Mouse (Mus musculus) neural tube, embryonic 14.5 days (tissue): ENCODE data around the gene Hmgb1. TPM values are rescaled to one million over a fixed set of nuclear protein-coding genes. Genes with fewer than 3 reads are reported as not detected.

Experiments
- ATAC-seq: fragments of 200-750 bp; cut with Nextera tagmentation; 2 replicates; pipeline ENCODE4 v1.8.0; 2017; ENCODE audit warnings: low read depth, mild to moderate bottlenecking, moderate TSS enrichment, moderate library complexity
- H3K27ac ChIP-seq: fragments of 300-500 bp; sonication (generic); 2 replicates; pipeline ENCODE4 v1.5.1; 2014; ENCODE audit warnings: low read depth, mild to moderate bottlenecking, control low read depth, low read length, moderate library complexity, mixed read lengths
- H3K27me3 ChIP-seq: fragments of 300-500 bp; sonication (generic); 2 replicates; pipeline ENCODE4 v1.6.1; 2014; ENCODE audit warnings: low read length; ENCODE audit not compliant: control insufficient read depth, insufficient read depth
- H3K36me3 ChIP-seq: fragments of 300-500 bp; sonication (generic); 2 replicates; pipeline ENCODE4 v1.6.1; 2014; ENCODE audit warnings: low read length, mixed read lengths; ENCODE audit not compliant: control insufficient read depth, insufficient read depth
- H3K4me1 ChIP-seq: fragments of 300-500 bp; sonication (generic); 2 replicates; pipeline ENCODE4 v1.6.1; 2014; ENCODE audit warnings: low read length; ENCODE audit not compliant: control insufficient read depth, insufficient read depth
- H3K4me2 ChIP-seq: fragments of 300-500 bp; sonication (generic); 2 replicates; pipeline ENCODE4 v1.6.1; 2014; ENCODE audit warnings: mild to moderate bottlenecking, low read depth, low read length, control low read depth
- H3K4me3 ChIP-seq: fragments of 300-500 bp; sonication (generic); 2 replicates; pipeline ENCODE4 v1.5.1; 2014; ENCODE audit warnings: low read depth, low read length, control low read depth, mixed read lengths
- H3K9ac ChIP-seq: fragments of 300-500 bp; sonication (generic); replicated peaks from 2 replicates; pipeline ENCODE4 v1.6.1; 2014; ENCODE audit warnings: low read depth, mild to moderate bottlenecking, control low read depth, low read length, mixed read lengths
- H3K9me3 ChIP-seq: fragments of 300-500 bp; sonication (generic); 2 replicates; pipeline ENCODE4 v1.6.1; 2016; ENCODE audit warnings: low read length; ENCODE audit not compliant: control insufficient read depth
- WGBS: fragments of 180-500 bp; shearing (Covaris S2); extraction: QIAGEN DNeasy Blood & Tissue Kit; methylation state at CpG from one replicate; pipeline ENCODE4 v1.1.7; 2014; 5-methylcytosine and 5-hydroxymethylcytosine counted together
- polyA plus RNA-seq: library from polyadenylated mRNA; unstranded; fragments of >200 nt; fragmentation: Nextera tagmentation; extraction: Ambion mirVana; gene quantifications from 2 replicates; pipeline ENCODE4 v1.2.1, GENCODE M21; 2014

Gene Hmgb1
- polyA plus RNA-seq, 1 experiment from 2014 or later, result 766 TPM

DNA sequence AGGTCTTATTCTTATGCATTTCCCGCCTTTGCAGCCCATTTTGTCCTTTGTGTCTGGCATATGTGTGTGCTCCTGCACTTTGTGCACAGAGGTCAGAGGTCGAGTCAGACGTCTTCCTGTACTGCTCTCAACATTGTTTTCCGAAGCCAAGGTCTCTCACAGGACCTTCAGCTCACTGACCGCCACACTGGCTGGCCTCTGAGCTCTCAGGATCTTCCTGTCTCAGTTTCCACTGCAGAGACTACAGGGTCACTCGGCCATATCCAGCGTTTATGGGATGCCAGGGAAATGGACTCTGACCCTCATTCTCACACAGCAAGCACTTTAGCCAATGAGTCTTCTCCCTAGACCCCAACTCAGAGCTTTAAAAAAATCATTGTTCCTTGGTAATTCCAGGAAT lies 19.4 kb downstream of the Hmgb1 start:
- H3K4me1 ChIP-seq, result no peaks in the 10 kb centered on the region
- H3K36me3 ChIP-seq, result no peaks in the 10 kb centered on the region
- H3K27ac ChIP-seq, result no peak overlapping the region
- no peak for ATAC-seq
- no peaks in the 10 kb centered on the region for H3K9me3 ChIP-seq
- H3K9ac ChIP-seq, result no peak overlapping the region
- H3K4me2 ChIP-seq, result no peak overlapping the region
- no peak overlapping the region for H3K4me3 ChIP-seq
- no peaks in the 10 kb centered on the region for H3K27me3 ChIP-seq
- 51% methylated on average over 7 of the region's 7 CpGs for WGBS

DNA sequence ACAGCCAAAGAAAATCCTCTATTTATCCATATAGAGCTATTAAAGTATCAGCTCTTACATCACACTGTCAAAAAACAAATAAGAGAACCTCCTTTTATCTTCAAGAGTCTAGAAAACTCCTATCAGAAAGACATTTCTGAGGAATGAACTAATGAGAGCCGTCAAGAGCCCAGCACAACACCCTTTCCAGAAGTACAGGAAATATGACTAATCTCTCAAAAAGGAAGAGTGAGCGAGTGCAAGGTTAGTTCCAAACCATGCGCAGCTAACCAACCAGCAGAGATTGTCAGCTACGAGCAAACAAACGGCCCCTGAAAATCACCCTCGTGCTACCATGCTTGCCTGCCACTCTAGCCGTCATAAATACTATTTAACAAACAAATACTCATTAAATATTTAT lies 21.4 kb downstream of the Hmgb1 start:
- Histone ChIP-seq H3K4me1 (no peaks in the 10 kb centered on the region), H3K9me3 (no peaks in the 10 kb centered on the region), H3K27ac (no peak overlapping the region), H3K27me3 (no peaks in the 10 kb centered on the region), H3K36me3 (no peaks in the 10 kb centered on the region), H3K9ac (no peak overlapping the region), H3K4me3 (no peak overlapping the region), H3K4me2 (no peak overlapping the region)
- ATAC-seq, result no peak
- WGBS, result 68% methylated on average over 7 of the region's 7 CpGs

DNA sequence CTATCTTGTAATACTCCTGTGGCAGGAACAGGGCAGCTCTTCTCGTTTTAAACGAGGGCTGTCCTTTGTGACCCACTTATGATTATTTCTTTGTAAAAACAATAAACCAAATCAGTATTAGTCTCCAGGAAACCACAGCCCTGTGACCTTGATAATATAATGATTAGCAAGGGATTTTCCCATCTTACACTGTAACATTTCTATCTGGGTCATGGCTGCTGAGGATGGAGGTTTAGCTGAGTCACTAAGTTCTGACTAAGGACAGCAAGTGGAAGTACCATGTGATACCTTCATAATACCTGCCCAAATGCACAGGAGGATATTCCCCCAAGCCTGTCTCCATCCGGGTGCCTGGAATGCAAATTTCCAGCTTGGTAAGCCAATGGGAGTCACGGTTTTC lies 23.8 kb downstream of the Hmgb1 start:
- Histone ChIP-seq H3K9me3 (no peaks in the 10 kb centered on the region), H3K9ac (no peak overlapping the region), H3K4me2 (no peak overlapping the region), H3K27me3 (no peaks in the 10 kb centered on the region), H3K36me3 (no peaks in the 10 kb centered on the region), H3K4me1 (no peaks in the 10 kb centered on the region), H3K4me3 (no peak overlapping the region), H3K27ac (no peak overlapping the region)
- WGBS, result 82% methylated on average over 4 of the region's 4 CpGs
- ATAC-seq, result no peak

DNA sequence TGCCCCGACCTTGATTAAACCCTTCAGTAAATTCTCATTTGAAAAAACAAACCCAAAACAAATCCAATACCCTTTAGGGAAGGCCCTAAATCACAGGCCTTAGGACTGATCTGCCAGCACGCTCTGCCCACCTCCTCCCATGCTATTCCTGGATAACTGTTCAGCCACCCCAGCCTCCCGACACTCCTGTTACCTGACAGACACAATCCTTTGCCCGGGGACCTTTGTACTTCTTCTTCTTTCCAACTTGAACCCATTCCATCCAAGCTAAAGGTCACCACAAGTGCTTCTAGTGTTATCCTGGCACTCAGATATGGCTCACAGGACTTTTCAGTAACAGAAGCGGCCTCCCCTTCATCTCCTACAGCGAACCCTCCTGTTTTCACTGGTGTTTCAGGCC lies 25.3 kb downstream of the Hmgb1 start:
- H3K4me3 ChIP-seq, result no peak overlapping the region
- H3K4me2 ChIP-seq, result no peak overlapping the region
- 90% methylated on average over 6 of the region's 6 CpGs for WGBS
- H3K27me3 ChIP-seq, result no peaks in the 10 kb centered on the region
- H3K4me1 ChIP-seq, result no peaks in the 10 kb centered on the region
- no peaks in the 10 kb centered on the region for H3K36me3 ChIP-seq
- ATAC-seq, result no peak
- H3K27ac ChIP-seq, result no peak overlapping the region
- H3K9me3 ChIP-seq, result no peaks in the 10 kb centered on the region
- H3K9ac ChIP-seq, result no peak overlapping the region

DNA sequence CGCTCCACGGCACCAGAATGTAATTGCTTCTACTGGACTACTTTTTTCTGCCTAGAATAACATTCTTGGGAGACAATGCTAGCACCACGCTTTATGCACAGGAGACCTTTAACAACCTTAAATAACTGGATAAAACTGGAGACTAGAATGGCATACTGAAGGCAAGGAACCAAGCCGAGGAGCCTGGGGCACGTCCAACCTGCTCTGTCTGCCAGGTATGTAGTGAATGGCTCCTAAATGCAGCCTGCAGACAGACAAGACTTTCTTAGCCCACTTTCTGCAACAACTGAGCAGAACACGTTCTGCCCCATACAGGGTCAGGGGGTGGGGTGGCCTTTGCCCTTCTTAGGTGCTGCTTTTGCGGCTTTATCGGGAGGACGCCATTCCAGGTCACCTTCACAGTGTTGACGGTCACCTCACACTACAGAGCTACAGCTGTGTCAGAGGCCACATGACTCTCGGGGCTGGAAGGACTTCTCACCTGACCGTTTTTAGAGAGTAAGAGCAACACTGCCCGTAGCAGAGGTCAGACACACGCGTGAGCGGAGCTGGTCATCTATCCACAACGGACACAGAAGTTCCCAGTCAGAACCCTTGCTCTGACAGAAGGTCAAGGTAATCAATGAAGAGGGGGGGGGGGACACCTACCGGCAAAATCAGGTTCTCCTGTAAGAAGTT lies 27.3 kb downstream of the Hmgb1 start:
- H3K27ac ChIP-seq, result no peak overlapping the region
- H3K4me3 ChIP-seq, result no peak overlapping the region
- H3K27me3 ChIP-seq, result no peaks in the 10 kb centered on the region
- H3K4me1 ChIP-seq, result no peaks in the 10 kb centered on the region
- H3K9me3 ChIP-seq, result no peaks in the 10 kb centered on the region
- ATAC-seq, result no peak
- no peak overlapping the region for H3K9ac ChIP-seq
- H3K36me3 ChIP-seq, result no peaks in the 10 kb centered on the region
- 90% methylated on average over 18 of the region's 18 CpGs for WGBS
- H3K4me2 ChIP-seq, result no peak overlapping the region

DNA sequence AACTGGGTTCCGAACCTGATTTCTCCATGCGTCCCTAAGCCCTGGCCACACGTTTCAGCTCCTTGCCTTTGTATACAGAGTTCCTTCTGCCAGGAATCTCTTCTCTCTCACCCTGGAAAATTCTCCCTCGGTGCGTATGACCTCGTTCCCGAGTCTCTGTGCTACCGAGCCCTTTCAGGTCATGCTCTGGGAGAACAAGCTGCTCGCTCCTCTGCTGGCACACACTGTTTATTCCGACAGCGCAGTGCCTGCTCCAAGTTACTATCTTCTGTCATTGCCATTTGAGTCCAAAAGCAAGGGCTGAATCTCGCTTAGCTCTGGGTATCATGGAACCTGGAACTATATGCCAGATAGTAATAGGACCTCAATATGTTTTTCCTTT lies 31.5 kb downstream of the Hmgb1 start:
- Histone ChIP-seq H3K27ac (no peak overlapping the region), H3K36me3 (no peaks in the 10 kb centered on the region), H3K9ac (no peak overlapping the region), H3K27me3 (no peaks in the 10 kb centered on the region), H3K4me3 (no peak overlapping the region), H3K9me3 (no peaks in the 10 kb centered on the region), H3K4me1 (no peaks in the 10 kb centered on the region), H3K4me2 (no peak overlapping the region)
- 77% methylated on average over 12 of the region's 12 CpGs for WGBS
- ATAC-seq, result no peak

DNA sequence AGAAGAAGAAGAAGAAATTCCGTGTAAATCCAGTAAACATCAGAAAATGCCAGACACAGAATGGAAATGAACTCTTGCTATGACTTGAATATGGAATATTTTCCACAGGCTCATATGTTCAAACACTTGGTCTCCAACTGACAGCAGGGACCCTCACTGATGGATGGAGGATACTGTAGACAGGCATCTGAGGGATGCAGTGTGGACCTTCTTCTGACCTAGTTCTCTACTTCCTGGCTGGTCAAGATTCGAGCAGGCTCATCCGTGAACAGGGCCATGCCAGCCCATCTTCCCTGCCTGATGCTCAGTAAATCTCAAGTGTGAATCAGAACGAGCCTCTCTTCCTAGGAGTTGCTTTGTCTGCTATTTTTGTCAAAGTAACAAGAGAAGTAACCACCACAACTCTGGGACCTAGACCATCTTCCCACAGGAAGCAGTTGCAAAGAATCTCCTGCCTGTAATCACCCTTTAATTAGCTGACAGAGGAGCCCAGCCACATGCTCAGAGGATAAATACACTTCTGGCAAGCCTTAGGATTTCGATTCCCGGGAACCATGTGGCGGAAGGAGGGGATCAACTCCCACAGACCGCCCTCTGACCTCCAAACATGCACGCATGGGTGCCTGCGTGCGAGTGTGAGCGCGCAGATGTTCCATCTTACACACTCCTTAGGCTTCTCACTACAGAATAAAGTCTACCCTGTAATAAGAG lies 32.1 kb downstream of the Hmgb1 start:
- ATAC-seq, result no peak
- no peaks in the 10 kb centered on the region for H3K36me3 ChIP-seq
- no peaks in the 10 kb centered on the region for H3K9me3 ChIP-seq
- H3K27me3 ChIP-seq, result no peaks in the 10 kb centered on the region
- no peak overlapping the region for H3K27ac ChIP-seq
- 62% methylated on average over 13 of the region's 13 CpGs for WGBS
- H3K4me2 ChIP-seq, result no peak overlapping the region
- no peak overlapping the region for H3K4me3 ChIP-seq
- no peaks in the 10 kb centered on the region for H3K4me1 ChIP-seq
- H3K9ac ChIP-seq, result no peak overlapping the region

DNA sequence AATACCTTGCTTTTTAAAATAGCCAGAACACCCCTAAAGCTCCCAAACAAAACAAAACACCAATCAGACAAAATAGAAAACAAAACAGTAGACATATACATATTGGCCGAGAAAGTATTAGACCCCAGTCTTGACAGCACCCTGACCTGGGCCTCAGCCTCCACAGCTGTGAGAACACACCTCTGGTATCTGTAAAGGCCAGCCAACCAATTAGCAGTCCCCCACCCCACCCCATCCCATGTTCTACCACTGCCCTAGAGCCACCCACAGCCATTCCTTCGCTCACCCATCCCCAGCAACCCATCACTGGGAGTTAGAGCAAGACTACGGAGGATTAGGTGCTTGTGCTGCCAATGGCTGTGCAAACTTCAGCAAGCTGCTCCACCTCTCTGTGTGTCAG lies 33.4 kb downstream of the Hmgb1 start:
- H3K4me1 ChIP-seq, result no peaks in the 10 kb centered on the region
- H3K36me3 ChIP-seq, result no peaks in the 10 kb centered on the region
- no peak overlapping the region for H3K4me3 ChIP-seq
- no peak overlapping the region for H3K4me2 ChIP-seq
- ATAC-seq, result no peak
- no peak overlapping the region for H3K9ac ChIP-seq
- no peaks in the 10 kb centered on the region for H3K27me3 ChIP-seq
- H3K27ac ChIP-seq, result no peak overlapping the region
- WGBS, result 95% methylated on average over 3 of the region's 3 CpGs
- H3K9me3 ChIP-seq, result no peaks in the 10 kb centered on the region

DNA sequence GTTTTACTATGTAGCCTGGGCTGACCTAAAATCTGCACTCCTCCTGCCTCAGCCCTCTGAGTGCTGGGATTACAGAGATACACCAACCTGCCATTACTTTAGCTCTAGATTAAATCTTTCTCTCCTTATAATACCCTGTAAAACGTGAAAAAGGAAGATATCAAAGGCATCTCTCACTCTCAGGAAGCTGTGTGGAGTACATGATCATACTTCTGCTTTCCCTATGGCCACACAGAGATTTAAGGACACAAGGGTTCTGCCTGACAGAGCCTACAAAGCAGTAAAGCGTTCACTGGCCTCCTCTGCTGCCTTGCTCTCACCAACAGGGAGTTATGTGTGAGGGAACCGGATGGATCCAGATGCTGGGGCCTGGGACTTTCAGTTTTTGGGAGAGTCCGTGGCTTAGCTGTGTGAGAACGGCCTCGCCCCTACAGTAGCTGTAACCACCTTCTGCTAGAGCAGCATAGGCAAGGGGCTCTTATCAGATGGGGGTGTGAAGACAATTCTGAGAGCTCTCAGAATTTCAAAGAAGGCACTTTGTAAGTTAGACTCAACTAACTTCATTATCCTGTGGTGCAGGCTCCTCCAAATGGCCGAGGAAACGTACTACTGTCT lies 36.8 kb downstream of the Hmgb1 start:
- no peak for ATAC-seq
- no peaks in the 10 kb centered on the region for H3K36me3 ChIP-seq
- H3K9me3 ChIP-seq, result no peaks in the 10 kb centered on the region
- H3K4me3 ChIP-seq, result no peak overlapping the region
- no peaks in the 10 kb centered on the region for H3K27me3 ChIP-seq
- H3K4me2 ChIP-seq, result no peak overlapping the region
- no peak overlapping the region for H3K9ac ChIP-seq
- WGBS, result 83% methylated on average over 8 of the region's 8 CpGs
- no peaks in the 10 kb centered on the region for H3K4me1 ChIP-seq
- no peak overlapping the region for H3K27ac ChIP-seq
